Mouse (Mus musculus) olfactory bulb, adult 2 months (tissue): ENCODE data around the gene Mrc1. TPM values are rescaled to one million over a fixed set of nuclear protein-coding genes. Genes with fewer than 3 reads are reported as not detected.

Experiments
- H3K27ac ChIP-seq: fragments of 200-500 bp; 2 replicates; pipeline ENCODE4 v1.5.1; 2012; ENCODE audit warnings: low read depth, low read length; ENCODE audit not compliant: insufficient read depth
- H3K4me1 ChIP-seq: fragments of 200-500 bp; 2 replicates; pipeline ENCODE4 v1.6.1; 2012; ENCODE audit warnings: low read length; ENCODE audit not compliant: control insufficient read depth, insufficient read depth
- H3K4me3 ChIP-seq: fragments of 200-500 bp; 2 replicates; pipeline ENCODE4 v1.5.1; 2012; ENCODE audit warnings: mild to moderate bottlenecking, low read depth, low read length, moderate library complexity; ENCODE audit not compliant: insufficient read depth
- CTCF ChIP-seq: fragments of 200-500 bp; IDR thresholded peaks from 2 replicates; pipeline ENCODE4 v1.5.1; 2012; ENCODE audit warnings: low read depth, mild to moderate bottlenecking, low read length, moderate library complexity; ENCODE audit not compliant: insufficient read depth
- POLR2A ChIP-seq: fragments of 200-500 bp; IDR thresholded peaks from 2 replicates; pipeline ENCODE4 v1.6.1; 2012; ENCODE audit warnings: mild to moderate bottlenecking, low read depth, low read length, moderate library complexity; ENCODE audit not compliant: insufficient read depth
- WGBS: fragments of 180-500 bp; shearing (Covaris S2); methylation state at CpG from one replicate; pipeline ENCODE4 v1.1.7; 2018; 5-methylcytosine and 5-hydroxymethylcytosine counted together
- polyA plus RNA-seq: library from polyadenylated mRNA; stranded (reverse); fragments of >200 nt; gene quantifications from 2 replicates; pipeline ENCODE4 v1.2.4, GENCODE M21; 2012; ENCODE audit warnings: low replicate concordance; ENCODE audit not compliant: missing spikeins, insufficient read depth, insufficient read length

The Mrc1 gene
- polyA plus RNA-seq, 1 experiment = not detected

GRCm38 (mm10) chr2:14262090-14262489 is 32.9 kb downstream of the Mrc1 start:
- WGBS = 83% methylated on average over 1 of the region's 1 CpGs
- TF ChIP-seq POLR2A (no peak), CTCF (no peak)
- Histone ChIP-seq H3K4me3 (no peak overlapping the region), H3K4me1 (no peaks in the 10 kb centered on the region), H3K27ac (no peak overlapping the region)

GRCm38 (mm10) chr2:14269160-14269559 is 40.0 kb downstream of the Mrc1 start:
- 39% methylated on average over 1 of the region's 1 CpGs for WGBS
- TF ChIP-seq POLR2A (no peak), CTCF (no peak)

GRCm38 (mm10) chr2:14272088-14272487 is 42.9 kb downstream of the Mrc1 start:
- H3K4me1 ChIP-seq = no peaks in the 10 kb centered on the region
- H3K4me3 ChIP-seq = no peak overlapping the region
- TF ChIP-seq CTCF = no peak
- no peak for TF ChIP-seq POLR2A
- WGBS = 93% methylated on average over 1 of the region's 1 CpGs
- no peak overlapping the region for H3K27ac ChIP-seq

More at GRCm38 (mm10) chr2:14269160-14269559, 40.0 kb downstream of the Mrc1 start:
- Histone ChIP-seq H3K4me1 (no peaks in the 10 kb centered on the region), H3K27ac (no peak overlapping the region), H3K4me3 (no peak overlapping the region)

- no peaks in the 10 kb centered on the region for H3K4me1 ChIP-seq
- H3K27ac ChIP-seq = no peak overlapping the region
- 77% methylated on average over 5 of the region's 5 CpGs for WGBS
- TF ChIP-seq CTCF (no peak), POLR2A (no peak)
- no peak overlapping the region for H3K4me3 ChIP-seq
Measured at GRCm38 (mm10) chr2:14275796-14276195, 46.6 kb downstream of the Mrc1 start.

- Histone ChIP-seq H3K4me3 (no peak overlapping the region), H3K27ac (no peak overlapping the region), H3K4me1 (no peaks in the 10 kb centered on the region)
- 65% methylated on average over 2 of the region's 2 CpGs for WGBS
- TF ChIP-seq POLR2A (no peak), CTCF (no peak)
Measured at GRCm38 (mm10) chr2:14279256-14279655, 50.1 kb downstream of the Mrc1 start.

- 91% methylated on average over 6 of the region's 6 CpGs for WGBS
- no peak for TF ChIP-seq CTCF
- Histone ChIP-seq H3K4me3 (no peak overlapping the region), H3K4me1 (no peaks in the 10 kb centered on the region), H3K27ac (no peak overlapping the region)
Measured at GRCm38 (mm10) chr2:14279795-14280194, 50.6 kb downstream of the Mrc1 start.

- TF ChIP-seq CTCF = peak; percentile 69
- no peak for TF ChIP-seq POLR2A
- no peak overlapping the region for H3K4me3 ChIP-seq
Measured at GRCm38 (mm10) chr2:14295334-14295733, 66.1 kb downstream of the Mrc1 start.

GRCm38 (mm10) chr2:14312505-14313380 is 83.6 kb downstream of the Mrc1 start:
- H3K4me3 ChIP-seq = no peak overlapping the region
- no peaks in the 10 kb centered on the region for H3K4me1 ChIP-seq
- TF ChIP-seq CTCF = no peak
- TF ChIP-seq POLR2A = no peak
- H3K27ac ChIP-seq = no peak overlapping the region
- 66% methylated on average over 4 of the region's 4 CpGs for WGBS

More at GRCm38 (mm10) chr2:14295334-14295733, 66.1 kb downstream of the Mrc1 start:
- Histone ChIP-seq H3K27ac (no peak overlapping the region), H3K4me1 (no peaks in the 10 kb centered on the region)
- WGBS = 30% methylated on average over 5 of the region's 5 CpGs

GRCm38 (mm10) chr2:14315113-14315512 is 85.9 kb downstream of the Mrc1 start:
- Histone ChIP-seq H3K4me3 (no peak overlapping the region), H3K27ac (no peak overlapping the region), H3K4me1 (no peaks in the 10 kb centered on the region)
- TF ChIP-seq POLR2A = no peak
- no peak for TF ChIP-seq CTCF
- 86% methylated on average over 3 of the region's 3 CpGs for WGBS
